Mouse (Mus musculus): Measurements from ENCODE around the gene Trim2. TPM values are rescaled to one million over a fixed set of nuclear protein-coding genes. Genes with fewer than 3 reads are reported as not detected.

Gene Trim2
- polyA plus RNA-seq, 1 experiment from 2014 or later = 137 TPM

- Histone ChIP-seq H3K9me3 (no peaks in the 10 kb centered on the region), H3K27me3 (no peaks in the 10 kb centered on the region), H3K4me1 (replicated peaks) (peaks cover 32% of the 10 kb centered on the region), H3K4me3 (no peak overlapping the region), H3K27ac (no peak overlapping the region), H3K9ac (no peak overlapping the region), H3K36me3 (no peaks in the 10 kb centered on the region), H3K4me2 (no peak overlapping the region)
- 54% methylated on average over 2 of the region's 2 CpGs for WGBS
- no peak for ATAC-seq (ENCODE audit: low FRiP score)
These were observed 10.0 kb downstream of the Trim2 start for GRCm38 (mm10) chr3:84296676-84297075.

GRCm38 (mm10) chr3:84294734-84295133 lies 11.9 kb downstream of the Trim2 start:
- Histone ChIP-seq H3K27ac (no peak overlapping the region), H3K4me1 (replicated peaks) (peaks cover 33% of the 10 kb centered on the region), H3K9me3 (no peaks in the 10 kb centered on the region), H3K4me2 (no peak overlapping the region), H3K27me3 (no peaks in the 10 kb centered on the region), H3K9ac (no peak overlapping the region), H3K4me3 (no peak overlapping the region), H3K36me3 (no peaks in the 10 kb centered on the region)
- WGBS = 54% methylated on average over 9 of the region's 9 CpGs
- ATAC-seq (ENCODE audit: low FRiP score) = no peak

GRCm38 (mm10) chr3:84293666-84294595 lies 12.7 kb downstream of the Trim2 start:
- Histone ChIP-seq H3K4me3 (no peak overlapping the region), H3K9ac (no peak overlapping the region), H3K4me2 (no peak overlapping the region), H3K4me1 (replicated peaks) (peaks cover 33% of the 10 kb centered on the region), H3K27ac (peak overlapping the region; percentile 0; the same call in 1 of the 2 replicates), H3K36me3 (no peaks in the 10 kb centered on the region), H3K9me3 (no peaks in the 10 kb centered on the region), H3K27me3 (no peaks in the 10 kb centered on the region)
- ATAC-seq (ENCODE audit: low FRiP score) = no peak
- WGBS = 65% methylated on average over 13 of the region's 13 CpGs

- Histone ChIP-seq H3K4me2 (no peak overlapping the region), H3K9me3 (no peaks in the 10 kb centered on the region), H3K4me1 (replicated peaks) (peaks cover 33% of the 10 kb centered on the region), H3K27me3 (no peaks in the 10 kb centered on the region), H3K36me3 (no peaks in the 10 kb centered on the region), H3K9ac (no peak overlapping the region), H3K4me3 (no peak overlapping the region), H3K27ac (peak overlapping the region; percentile 60)
- WGBS = 81% methylated on average over 5 of the region's 5 CpGs
- ATAC-seq (ENCODE audit: low FRiP score) = no peak
These were observed 14.4 kb downstream of the Trim2 start for GRCm38 (mm10) chr3:84292238-84292637.

- no peak overlapping the region for H3K9ac ChIP-seq
- H3K4me3 ChIP-seq = no peak overlapping the region
- H3K4me2 ChIP-seq = no peak overlapping the region
- ATAC-seq (ENCODE audit: low FRiP score) = no peak
- WGBS = 83% methylated on average over 4 of the region's 4 CpGs
- H3K9me3 ChIP-seq = no peaks in the 10 kb centered on the region
- no peak overlapping the region for H3K27ac ChIP-seq
- no peaks in the 10 kb centered on the region for H3K36me3 ChIP-seq
- H3K4me1 ChIP-seq (replicated peaks) = peaks cover 37% of the 10 kb centered on the region
- no peaks in the 10 kb centered on the region for H3K27me3 ChIP-seq
These were observed 17.7 kb downstream of the Trim2 start for GRCm38 (mm10) chr3:84288931-84289330.

- H3K36me3 ChIP-seq = no peaks in the 10 kb centered on the region
- no peak overlapping the region for H3K27ac ChIP-seq
- H3K4me3 ChIP-seq = no peak overlapping the region
- 83% methylated on average over 2 of the region's 3 CpGs for WGBS
- peaks cover 43% of the 10 kb centered on the region for H3K4me1 ChIP-seq (replicated peaks)
- no peak overlapping the region for H3K9ac ChIP-seq
- no peak for ATAC-seq (ENCODE audit: low FRiP score)
- no peak overlapping the region for H3K4me2 ChIP-seq
- H3K9me3 ChIP-seq = no peaks in the 10 kb centered on the region
- no peaks in the 10 kb centered on the region for H3K27me3 ChIP-seq
These were observed 19.4 kb downstream of the Trim2 start for GRCm38 (mm10) chr3:84287256-84287655.

- H3K4me2 ChIP-seq = no peak overlapping the region
- ATAC-seq (ENCODE audit: low FRiP score) = no peak
- no peak overlapping the region for H3K9ac ChIP-seq
- H3K9me3 ChIP-seq = no peaks in the 10 kb centered on the region
- H3K4me3 ChIP-seq = no peak overlapping the region
- H3K36me3 ChIP-seq = no peaks in the 10 kb centered on the region
- H3K27ac ChIP-seq = no peak overlapping the region
- H3K4me1 ChIP-seq (replicated peaks) = peaks cover 41% of the 10 kb centered on the region
- H3K27me3 ChIP-seq = no peaks in the 10 kb centered on the region
- WGBS = 73% methylated on average over 5 of the region's 5 CpGs
These were observed 20.4 kb downstream of the Trim2 start for GRCm38 (mm10) chr3:84286311-84286710.

- H3K4me1 ChIP-seq (replicated peaks) = peaks cover 37% of the 10 kb centered on the region
These were observed 21.9 kb downstream of the Trim2 start for GRCm38 (mm10) chr3:84284796-84285195.

GRCm38 (mm10) chr3:84283524-84283923 lies 23.2 kb downstream of the Trim2 start:
- Histone ChIP-seq H3K4me1 (replicated peaks) (peaks cover 39% of the 10 kb centered on the region), H3K36me3 (no peaks in the 10 kb centered on the region), H3K9ac (no peak overlapping the region), H3K27ac (no peak overlapping the region), H3K4me2 (no peak overlapping the region), H3K9me3 (no peaks in the 10 kb centered on the region), H3K4me3 (no peak overlapping the region), H3K27me3 (no peaks in the 10 kb centered on the region)
- 68% methylated on average over 8 of the region's 8 CpGs for WGBS
- no peak for ATAC-seq (ENCODE audit: low FRiP score)

More at GRCm38 (mm10) chr3:84284796-84285195, 21.9 kb downstream of the Trim2 start:
- no peak overlapping the region for H3K4me3 ChIP-seq
- H3K27ac ChIP-seq = peak overlapping the region; percentile 53; the same call in 1 of the 2 replicates
- no peaks in the 10 kb centered on the region for H3K36me3 ChIP-seq
- no peak overlapping the region for H3K4me2 ChIP-seq
- no peak for ATAC-seq (ENCODE audit: low FRiP score)
- no peak overlapping the region for H3K9ac ChIP-seq
- no peaks in the 10 kb centered on the region for H3K9me3 ChIP-seq
- 61% methylated on average over 3 of the region's 3 CpGs for WGBS
- no peaks in the 10 kb centered on the region for H3K27me3 ChIP-seq

GRCm38 (mm10) chr3:84281936-84282371 lies 24.7 kb downstream of the Trim2 start:
- 27% methylated on average over 10 of the region's 10 CpGs for WGBS
- H3K9ac ChIP-seq = 0 out of 2 replicates have a peak overlapping the region, but pooled peaks have one; percentile 1
- peak; percentile 53 for ATAC-seq (ENCODE audit: low FRiP score)
- no peaks in the 10 kb centered on the region for H3K36me3 ChIP-seq
- H3K27me3 ChIP-seq = no peaks in the 10 kb centered on the region
- H3K4me1 ChIP-seq (replicated peaks) = peaks cover 39% of the 10 kb centered on the region
- no peak overlapping the region for H3K27ac ChIP-seq
- H3K9me3 ChIP-seq = no peaks in the 10 kb centered on the region
- H3K4me2 ChIP-seq = peak overlapping the region; percentile 14
- no peak overlapping the region for H3K4me3 ChIP-seq

GRCm38 (mm10) chr3:84278809-84279208 lies 27.9 kb downstream of the Trim2 start:
- ATAC-seq (ENCODE audit: low FRiP score) = no peak
- H3K4me2 ChIP-seq = no peak overlapping the region
- H3K4me1 ChIP-seq (replicated peaks) = peaks cover 26% of the 10 kb centered on the region
- no peak overlapping the region for H3K27ac ChIP-seq
- no peaks in the 10 kb centered on the region for H3K9me3 ChIP-seq
- no peaks in the 10 kb centered on the region for H3K36me3 ChIP-seq
- no peak overlapping the region for H3K9ac ChIP-seq
- H3K4me3 ChIP-seq = no peak overlapping the region
- WGBS = 82% methylated on average over 4 of the region's 4 CpGs
- H3K27me3 ChIP-seq = no peaks in the 10 kb centered on the region

GRCm38 (mm10) chr3:84275124-84275523 lies 31.6 kb downstream of the Trim2 start:
- Histone ChIP-seq H3K36me3 (no peaks in the 10 kb centered on the region), H3K4me2 (no peak overlapping the region), H3K4me1 (replicated peaks) (peaks cover 27% of the 10 kb centered on the region), H3K9ac (no peak overlapping the region), H3K27ac (no peak overlapping the region), H3K4me3 (no peak overlapping the region), H3K27me3 (no peaks in the 10 kb centered on the region), H3K9me3 (no peaks in the 10 kb centered on the region)
- no peak for ATAC-seq (ENCODE audit: low FRiP score)
- 74% methylated on average over 4 of the region's 4 CpGs for WGBS

Data from hindbrain, embryonic 13.5 days (tissue).